Mouse (Mus musculus): ENCODE data around the gene Onecut1.

- TF ChIP-seq GATA1 (IDR thresholded peaks at IDR 0.05; ENCODE audit: low read length) (no peak), TAL1 (IDR thresholded peaks at IDR 0.05; ENCODE audit: low read length) (no peak)
These were observed at the start of gene Onecut1 for GRCm38 (mm10) chr9:74861561-74861980.
